Mouse (Mus musculus) induced T-regulatory cell, adult 2 months (primary cell): ENCODE results near the gene Heatr4.
"Not testable (repeated sequence)": the region's sequence is repeated elsewhere in the genome, so short reads cannot be mapped to it uniquely, and the experiment has no call there.

Experiments used
- DNase-seq: peaks from one replicate; pipeline ENCODE4 v3.0.0-alpha.2; 2012; ENCODE audit warnings: low read depth

The Heatr4 gene

DNA sequence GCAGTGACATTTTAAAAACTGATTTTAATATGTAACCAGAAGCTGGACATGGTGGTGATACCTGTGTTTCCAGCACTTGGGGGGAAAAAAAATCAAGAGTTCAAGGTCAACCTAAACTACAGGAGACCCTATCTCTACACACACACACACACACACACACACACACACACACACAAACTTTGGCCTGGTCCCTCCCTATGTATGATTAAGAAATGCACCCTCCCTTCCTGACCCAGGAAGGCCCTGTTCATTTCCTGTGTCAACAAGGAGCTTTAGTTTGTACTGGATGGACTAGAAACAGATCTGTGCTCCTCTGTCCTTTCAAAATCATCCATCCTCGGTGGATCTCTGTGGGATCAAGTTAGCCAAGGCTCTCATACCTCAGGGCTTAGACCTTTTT, 46.1 kb downstream of the Heatr4 start:
- DNase-seq, result not testable (repeated sequence)

DNA sequence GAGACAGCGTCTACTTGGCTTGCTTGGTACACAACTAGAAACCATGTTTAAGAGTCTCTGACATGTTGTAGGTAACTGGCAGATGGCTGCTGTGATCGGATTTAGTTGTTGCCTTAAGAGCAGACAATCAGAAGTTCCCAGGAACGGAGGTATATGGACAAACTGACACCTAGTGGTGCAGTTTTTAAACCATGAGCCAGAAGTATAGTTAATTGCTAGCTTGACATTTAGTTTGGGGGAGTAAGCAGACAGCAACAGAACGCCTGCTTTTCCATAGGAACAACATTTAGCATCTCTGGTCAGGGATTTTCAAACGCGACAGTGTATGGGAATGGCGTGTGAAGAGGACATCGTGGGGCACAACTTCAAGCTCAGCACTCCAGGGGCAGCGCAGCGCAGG, 47.1 kb downstream of the Heatr4 start:
- DNase-seq, result no peak

DNA sequence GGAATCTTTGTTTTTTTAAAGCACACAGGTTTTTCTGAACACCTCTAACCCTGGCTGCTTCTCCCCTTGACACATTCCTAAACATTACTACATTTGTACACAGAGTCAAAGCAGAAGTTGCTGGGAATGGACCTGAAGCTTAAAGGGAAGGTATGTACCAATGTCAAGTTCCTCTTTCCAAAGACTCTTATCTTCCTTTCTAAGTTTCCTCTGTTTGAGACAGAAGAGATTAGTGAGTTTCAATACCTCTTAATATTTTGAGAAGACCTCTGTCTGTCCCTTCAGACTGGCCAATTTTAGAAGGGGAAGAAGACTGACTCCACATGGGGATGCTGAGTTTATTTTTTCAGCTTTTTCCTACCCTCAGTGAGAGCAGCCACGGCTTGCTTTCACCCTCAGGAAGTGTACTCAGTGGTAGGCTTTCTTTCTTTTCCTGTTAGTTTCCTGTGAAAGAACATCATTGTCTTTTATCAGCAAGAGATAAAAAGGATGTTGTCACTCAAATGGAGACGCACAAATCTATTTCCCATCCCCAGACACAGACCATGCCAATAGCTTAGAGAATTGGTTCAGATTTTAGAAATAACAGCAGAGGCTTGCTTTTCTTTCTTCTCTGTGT, 55.4 kb downstream of the Heatr4 start:
- DNase-seq, result peak; percentile 46

DNA sequence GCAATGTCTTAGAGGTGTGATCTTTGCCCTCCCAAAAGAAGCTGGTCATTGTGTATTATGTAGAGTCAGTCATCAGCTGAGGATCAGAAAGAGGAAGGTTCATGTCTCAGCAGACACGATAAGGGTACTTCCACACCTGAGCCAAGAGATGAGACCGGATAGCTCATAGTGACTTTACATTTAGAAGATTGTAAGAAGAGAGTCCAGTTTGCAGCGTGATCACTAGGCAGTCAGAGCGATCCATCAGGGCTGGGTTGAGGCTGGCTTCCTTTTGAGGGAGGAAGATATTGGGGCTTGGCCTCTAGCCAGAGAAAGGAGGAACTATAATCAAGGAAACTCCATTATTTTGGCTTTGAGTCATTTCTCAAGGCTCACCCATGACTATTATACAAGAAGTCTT, 56.9 kb downstream of the Heatr4 start:
- DNase-seq, result no peak

DNA sequence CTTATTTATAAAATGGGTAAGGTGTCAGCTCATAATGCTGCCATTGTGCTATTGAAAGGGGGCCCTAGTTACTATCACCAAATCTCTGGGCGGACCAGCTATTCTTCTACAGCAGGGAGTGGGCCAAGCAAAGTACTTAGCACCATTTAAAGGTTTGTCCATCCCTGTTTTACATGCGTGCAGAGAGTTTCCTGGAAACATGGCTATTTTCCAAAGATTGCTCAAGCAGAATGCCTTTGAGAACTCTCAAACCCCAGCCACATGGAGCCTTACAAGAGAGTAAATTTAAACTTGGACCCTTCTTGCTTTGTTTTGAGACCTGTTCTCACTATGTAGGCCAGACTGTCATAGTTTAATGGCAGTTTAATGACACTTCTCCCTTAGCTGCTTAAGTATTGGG, 58.6 kb downstream of the Heatr4 start:
- DNase-seq, result no peak

DNA sequence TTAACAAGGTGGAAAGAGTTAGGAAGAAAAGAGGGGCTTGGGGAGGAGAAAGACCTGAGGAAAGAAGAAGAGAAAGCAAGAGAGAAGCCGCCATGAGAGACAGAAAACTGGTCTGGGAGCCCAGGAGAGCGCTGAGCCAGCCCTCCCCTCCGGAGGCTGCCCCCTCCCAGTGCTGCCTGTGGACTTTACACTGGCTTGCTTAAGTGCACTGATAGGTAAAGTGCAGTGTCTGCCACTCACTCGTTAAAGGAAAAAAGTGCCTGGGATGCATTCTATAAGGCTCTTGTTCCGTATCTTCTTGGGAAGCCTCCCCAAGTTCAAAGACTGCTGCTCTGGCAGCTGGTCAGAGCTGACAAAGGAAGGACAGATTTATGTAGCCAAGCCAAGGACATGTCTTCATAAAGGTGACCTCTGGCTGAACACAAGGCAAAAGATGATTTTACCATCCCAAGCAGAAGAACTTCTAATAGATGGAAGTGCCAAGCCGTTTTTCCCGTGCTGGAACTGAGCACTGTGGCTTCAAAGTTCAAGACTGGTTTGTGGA, 59.4 kb downstream of the Heatr4 start:
- no peak for DNase-seq

DNA sequence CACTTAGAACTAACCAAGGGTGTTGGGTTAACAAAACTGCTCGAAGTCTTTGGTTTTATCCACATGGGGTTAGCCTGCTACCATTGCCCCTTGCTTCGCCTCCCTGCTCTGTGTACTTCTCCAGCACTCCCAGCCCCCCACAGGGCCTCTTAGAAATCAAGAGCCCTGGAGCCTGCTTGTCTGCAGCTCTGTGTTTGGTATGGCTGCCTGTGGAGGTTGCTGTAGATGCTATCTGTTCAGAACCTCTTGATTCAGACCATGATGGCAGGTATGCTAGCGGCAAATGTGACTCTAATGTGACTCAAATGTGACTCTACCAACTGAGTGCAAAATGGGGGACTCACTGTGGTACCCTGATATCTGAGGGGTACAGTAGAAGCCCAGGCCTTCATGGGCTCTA, 60.3 kb downstream of the Heatr4 start:
- no peak for DNase-seq

DNA sequence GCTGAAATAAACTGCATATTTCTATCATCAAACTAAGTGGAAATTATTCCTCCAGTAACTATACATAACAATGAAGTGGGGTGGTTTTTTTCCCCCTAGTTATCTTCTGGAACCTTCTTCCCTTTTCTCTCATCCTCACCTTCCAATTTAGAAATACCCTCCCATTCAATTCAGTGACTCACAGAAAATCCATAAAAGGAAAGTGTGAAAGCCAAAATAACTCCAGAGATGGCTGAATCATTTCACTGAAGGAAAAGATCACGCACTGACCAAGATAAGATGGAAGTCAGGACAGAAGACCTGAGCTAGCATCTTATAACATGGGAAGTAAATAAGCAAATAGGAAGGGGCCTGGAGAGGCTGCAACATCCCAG, 61.2 kb downstream of the Heatr4 start:
- DNase-seq, result no peak

DNA sequence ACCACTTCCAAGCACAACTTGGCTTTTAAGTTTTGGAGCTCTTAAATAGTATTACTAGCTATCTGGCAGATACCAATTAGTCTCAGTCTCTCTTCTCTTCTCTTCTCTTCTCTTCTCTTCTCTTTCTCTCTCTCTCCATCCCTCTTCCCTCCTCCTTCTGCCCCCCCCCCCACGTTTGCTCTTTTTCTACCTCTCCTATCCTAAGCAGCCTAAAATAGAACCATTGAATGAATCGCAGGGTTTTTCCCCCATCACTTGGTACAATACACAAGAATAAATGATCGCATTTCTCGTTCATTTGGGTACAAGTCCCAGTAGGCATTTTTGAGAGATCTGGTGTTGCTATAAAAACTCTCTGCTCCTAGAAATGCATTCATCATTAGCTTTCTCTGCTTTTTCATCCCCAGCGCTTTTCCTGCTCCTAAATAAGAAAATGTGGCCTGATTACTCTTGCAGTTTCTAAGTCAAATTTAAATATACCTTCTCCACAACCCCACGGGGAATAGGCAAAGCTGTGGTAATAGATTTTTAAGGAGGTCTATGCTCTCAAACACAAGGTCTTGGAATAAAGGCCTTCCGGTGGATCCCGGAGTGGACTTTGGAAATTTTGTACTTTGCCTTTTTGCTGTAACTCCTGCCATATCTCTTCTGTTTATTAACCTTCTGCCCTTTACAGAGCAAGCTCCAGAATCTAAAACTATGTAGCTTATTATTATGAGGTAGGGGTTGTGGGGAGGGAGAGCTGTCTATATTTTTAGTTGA, 61.7 kb downstream of the Heatr4 start:
- peak; percentile 23 for DNase-seq

DNA sequence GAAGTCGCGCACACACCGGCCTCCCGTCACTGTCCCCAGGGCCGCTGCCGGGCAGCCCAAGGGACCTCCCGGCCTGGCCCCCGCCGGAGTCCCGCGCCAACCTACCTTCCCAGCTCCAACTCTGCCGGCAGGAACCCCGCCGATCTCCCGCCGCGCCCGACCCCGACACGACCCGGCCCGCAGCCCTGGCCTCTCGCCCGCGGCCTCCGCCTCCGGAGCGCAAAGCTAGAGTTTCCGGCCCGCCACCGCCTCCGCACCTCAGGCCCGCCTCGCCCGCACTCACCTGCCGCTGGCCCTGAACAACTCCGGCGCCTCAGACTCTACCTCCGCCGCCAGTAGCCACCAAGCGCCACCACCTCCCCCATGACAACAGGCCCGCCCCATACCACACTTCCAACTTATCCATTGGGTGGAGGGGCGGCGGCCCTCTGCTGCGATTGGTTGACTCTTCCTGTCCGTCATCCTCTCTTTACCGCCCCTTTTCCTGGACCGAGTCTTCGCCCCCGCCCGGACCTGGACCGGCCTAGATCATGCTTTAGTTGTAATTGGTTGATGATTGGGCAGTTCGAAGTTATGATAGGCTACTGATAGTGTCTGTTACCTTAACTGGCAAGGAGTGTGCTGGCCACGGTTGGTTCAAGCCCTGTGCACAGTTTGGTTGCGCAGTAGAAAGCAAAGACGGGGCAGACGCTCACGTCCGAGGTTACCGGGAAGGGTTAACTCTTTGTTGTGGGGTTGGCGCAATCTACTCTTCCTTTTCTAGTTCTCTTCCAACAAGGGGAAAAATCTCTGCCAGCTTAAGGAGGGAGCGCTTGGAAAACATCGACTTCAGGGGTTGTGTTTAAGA, 62.9 kb downstream of the Heatr4 start, which contains the start of gene Numb:
Gene Numb, minus strand, starts transcription at position 400 of the 847 bp plus-strand sequence.
- DNase-seq, result peak; percentile 98

DNA sequence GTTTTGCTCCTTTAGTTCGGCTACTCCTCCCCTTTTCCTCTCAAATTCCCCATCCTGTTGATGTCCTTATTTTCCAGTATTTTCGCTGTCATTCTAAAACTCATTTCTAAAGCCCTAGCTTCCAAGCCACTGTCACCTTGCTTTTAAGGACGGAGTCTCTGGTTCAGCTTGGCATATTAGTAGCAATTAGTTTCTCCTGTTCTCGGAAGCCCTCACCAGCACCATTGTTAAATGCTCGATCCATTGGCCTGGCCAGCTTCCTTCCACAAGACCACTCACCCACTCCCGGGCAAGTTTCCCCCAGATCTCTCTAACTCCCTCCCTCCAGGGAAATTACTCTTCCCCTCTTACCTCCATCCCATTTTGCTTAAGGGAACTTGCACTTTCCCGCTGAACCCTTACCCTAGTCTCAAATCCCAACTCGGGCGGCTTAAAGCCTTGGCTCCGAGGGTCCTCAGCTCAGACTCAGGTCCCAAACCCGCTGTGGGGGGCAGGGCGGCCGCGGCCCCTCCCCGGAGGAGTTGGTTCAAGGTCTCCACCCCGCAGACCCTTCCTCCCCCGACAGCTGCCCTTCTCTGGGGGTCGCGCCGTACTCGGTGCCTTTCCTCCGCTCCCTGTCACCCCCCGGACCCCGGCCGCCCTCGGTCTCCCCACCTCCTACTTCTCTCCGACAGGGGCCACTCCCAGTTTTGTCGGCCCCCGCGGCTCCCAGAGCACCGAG, 63.8 kb downstream of the Heatr4 start:
- DNase-seq, result no peak

DNA sequence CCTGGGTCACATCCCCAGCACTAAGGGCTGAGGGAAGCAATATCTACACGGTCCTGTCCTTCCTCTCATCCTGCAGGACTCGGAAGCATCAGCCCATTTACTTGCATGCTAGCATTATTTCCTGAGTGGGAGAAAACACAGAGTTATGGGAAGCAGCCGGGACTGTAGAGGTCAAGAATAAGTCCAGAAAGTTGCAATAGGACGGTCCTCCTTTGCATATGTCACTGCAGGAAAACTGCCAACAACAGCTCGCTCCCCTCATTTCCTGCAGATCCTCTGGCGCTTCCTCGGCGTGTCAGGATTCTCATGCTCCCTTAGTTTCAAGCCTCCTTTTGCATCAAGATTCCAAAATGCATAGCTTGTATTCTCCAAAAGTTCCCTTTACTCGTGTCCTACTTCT, 67.8 kb downstream of the Heatr4 start:
- no peak for DNase-seq

DNA sequence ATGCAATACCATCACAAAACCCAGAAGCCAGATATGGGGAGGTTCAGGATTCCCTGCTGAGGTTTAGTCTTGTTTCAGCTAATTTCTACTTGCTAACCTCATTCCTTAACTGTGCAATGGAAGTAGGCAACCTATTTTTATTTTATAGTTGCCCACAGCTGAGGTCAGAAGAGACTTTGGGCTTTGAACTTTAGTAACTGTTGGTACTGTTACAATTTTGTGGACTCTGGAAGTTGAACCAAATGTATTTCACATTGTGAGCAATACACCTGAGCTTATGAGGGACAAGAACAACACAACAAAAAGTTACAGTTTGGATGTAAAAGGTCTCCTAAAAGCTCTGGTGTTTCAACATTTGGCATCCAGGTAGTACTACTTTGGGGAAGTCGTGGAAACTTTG, 69.9 kb downstream of the Heatr4 start:
- no peak for DNase-seq

DNA sequence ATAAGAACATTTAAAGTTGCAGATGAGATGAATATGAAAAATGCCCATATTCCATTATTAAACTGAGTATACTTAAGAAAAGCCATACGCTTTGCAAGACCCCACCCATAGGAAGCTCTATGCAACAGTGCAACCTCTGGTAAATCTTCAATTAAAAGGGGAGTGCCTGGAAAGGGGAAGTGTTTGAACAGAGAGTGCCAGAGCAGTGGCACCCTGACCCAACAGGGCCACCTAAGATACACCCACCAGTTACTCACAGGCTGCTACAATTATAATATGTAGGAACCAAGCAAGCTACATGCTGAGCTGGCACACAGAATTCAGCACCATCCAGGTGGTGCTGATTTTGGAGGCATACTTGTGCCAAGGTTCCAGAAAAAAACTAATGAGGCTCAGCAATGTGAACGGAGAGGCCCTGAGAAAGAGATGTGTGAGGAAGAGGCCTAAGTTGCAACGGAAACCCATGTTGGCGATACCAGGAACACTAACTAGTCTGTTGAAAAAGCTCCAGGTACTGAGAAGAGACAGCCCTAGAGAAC, 70.4 kb downstream of the Heatr4 start:
- no peak for DNase-seq

DNA sequence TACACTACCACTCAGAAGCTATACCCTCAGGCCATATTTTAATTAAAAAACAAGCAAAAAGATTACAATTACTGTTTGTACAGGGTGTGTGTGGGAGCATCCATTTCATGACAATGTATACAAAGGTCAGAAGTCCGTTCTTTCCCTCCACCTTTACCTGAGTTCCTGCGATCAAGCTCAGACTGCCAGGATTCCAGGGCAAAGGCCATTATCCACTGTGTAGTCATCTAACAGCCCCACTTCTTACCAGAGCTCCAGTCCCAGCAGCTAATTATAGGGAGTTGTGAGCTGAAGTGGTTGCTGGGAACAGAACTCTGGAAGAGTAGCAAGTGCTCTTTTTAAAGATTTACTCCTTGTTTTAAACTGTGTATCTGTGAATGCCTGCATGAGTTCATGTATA, 74.2 kb downstream of the Heatr4 start:
- DNase-seq, result no peak
